In genomic region chr6:134700451-134701210, GRCm38 (mm10) we compare ENCODE assay signal across 7 mouse cellular contexts.
A peak's percentile ranks its signal among the peaks of the same experiment; 100 is the strongest.
DNase-seq lines count a peak whose midpoint lies in the region; ATAC-seq and TF ChIP-seq lines count a peak whose summit lies in the region.

No protein-coding gene starts in this region.

- H3K9ac ChIP-seq in kidney, postnatal 0 days (ENCODE audit: low read depth, low read length) = no peak overlapping the region

- H3K9me3 ChIP-seq in embryonic facial prominence, embryonic 10.5 days = no peaks in the 10 kb centered on the region
- no peaks in the 10 kb centered on the region for H3K9me3 ChIP-seq in kidney, postnatal 0 days (replicated peaks; ENCODE audit: low read length)
- H3K9me3 ChIP-seq in megakaryocyte, embryonic 14.5 days = no peaks in the 10 kb centered on the region

- H3K27me3 ChIP-seq in embryonic facial prominence, embryonic 10.5 days (replicated peaks; ENCODE audit: low read depth, poor library complexity, severe bottlenecking) = no peaks in the 10 kb centered on the region
- H3K27me3 ChIP-seq in kidney, postnatal 0 days (ENCODE audit: insufficient read depth, low read length) = no peaks in the 10 kb centered on the region
- no peaks in the 10 kb centered on the region for H3K27me3 ChIP-seq in megakaryocyte, embryonic 14.5 days (replicated peaks)

- peak; percentile 29; the same call in 1 of the 2 replicates for ATAC-seq in kidney, postnatal 0 days (replicated peaks; ENCODE audit: low FRiP score, low read depth)

- H3K27ac ChIP-seq in embryonic facial prominence, embryonic 10.5 days (replicated peaks) = no peak overlapping the region
- peak overlapping the region; percentile 33 for H3K27ac ChIP-seq in kidney, postnatal 0 days

- H3K36me3 ChIP-seq in embryonic facial prominence, embryonic 10.5 days (replicated peaks) = no peaks in the 10 kb centered on the region
- H3K36me3 ChIP-seq in kidney, postnatal 0 days (ENCODE audit: insufficient read depth, low read length) = no peaks in the 10 kb centered on the region
- H3K36me3 ChIP-seq in megakaryocyte, embryonic 14.5 days (replicated peaks; ENCODE audit: low read length) = peaks cover 2% of the 10 kb centered on the region

- no peak overlapping the region for H3K4me2 ChIP-seq in kidney, postnatal 0 days (ENCODE audit: low read length)

- 60% methylated on average over 8 of the region's 8 CpGs for WGBS in embryonic facial prominence, embryonic 10.5 days
- WGBS in kidney, postnatal 0 days = 64% methylated on average over 8 of the region's 8 CpGs

- DNase-seq in 3134 (ENCODE audit: extremely low read depth, insufficient read length, low spot score) (peak; percentile 33), 416B (ENCODE audit: low read depth) (peak; percentile 97)
- peak; percentile 21 for DNase-seq in embryonic facial prominence, embryonic 10.5 days (ENCODE audit: low spot score)
- DNase-seq in kidney, postnatal 0 days (ENCODE audit: low spot score) = peak; percentile 35
- DNase-seq in ovary, postnatal 36 days (ENCODE audit: low spot score) = no peak
- DNase-seq in urinary bladder, postnatal 10 days (ENCODE audit: low spot score) = no peak

- TF ChIP-seq CTCF in kidney, postnatal 0 days (IDR thresholded peaks at IDR 0.05; ENCODE audit: low read depth) = no peak

- no peak overlapping the region for H3K4me3 ChIP-seq in embryonic facial prominence, embryonic 10.5 days
- no peak overlapping the region for H3K4me3 ChIP-seq in kidney, postnatal 0 days (replicated peaks; ENCODE audit: low read depth, low read length)
- peak overlapping the region; percentile 69 for H3K4me3 ChIP-seq in megakaryocyte, embryonic 14.5 days (replicated peaks)

- peaks cover 7% of the 10 kb centered on the region for H3K4me1 ChIP-seq in embryonic facial prominence, embryonic 10.5 days
- no peaks in the 10 kb centered on the region for H3K4me1 ChIP-seq in kidney, postnatal 0 days (replicated peaks; ENCODE audit: insufficient read depth, low read length)
- H3K4me1 ChIP-seq in megakaryocyte, embryonic 14.5 days = peaks cover 55% of the 10 kb centered on the region

Comparison
In these comparisons a context has a peak if more than half of its experiments do, and no peak if none do; other contexts are left out.
1. DNase-seq: peak in 3134 (single experiment), 416B (single experiment), embryonic facial prominence, embryonic 10.5 days (single experiment) and kidney, postnatal 0 days (single experiment); none in ovary, postnatal 36 days (single experiment) and urinary bladder, postnatal 10 days (single experiment).